Mouse (Mus musculus) layer of hippocampus, postnatal 25 days (tissue): Measurements from ENCODE around the gene Gm28305. TPM values are rescaled to one million over a fixed set of nuclear protein-coding genes. Genes with fewer than 3 reads are reported as not detected.

ENCODE experiments used
- DNase-seq, 2 experiments: peaks; one replicate each; pipeline ENCODE4 v3.0.0; 2022; ENCODE audit warnings: mixed read lengths in 2 of 2, low spot score in 1 of 2; ENCODE audit errors: extremely low spot score in 1 of 2
- total RNA-seq, 2 experiments: library from RNA; stranded (reverse); gene quantifications; 2 replicates each; pipeline ENCODE4 v1.2.3; 2021

Gene Gm28305
- not detected for total RNA-seq

DNA sequence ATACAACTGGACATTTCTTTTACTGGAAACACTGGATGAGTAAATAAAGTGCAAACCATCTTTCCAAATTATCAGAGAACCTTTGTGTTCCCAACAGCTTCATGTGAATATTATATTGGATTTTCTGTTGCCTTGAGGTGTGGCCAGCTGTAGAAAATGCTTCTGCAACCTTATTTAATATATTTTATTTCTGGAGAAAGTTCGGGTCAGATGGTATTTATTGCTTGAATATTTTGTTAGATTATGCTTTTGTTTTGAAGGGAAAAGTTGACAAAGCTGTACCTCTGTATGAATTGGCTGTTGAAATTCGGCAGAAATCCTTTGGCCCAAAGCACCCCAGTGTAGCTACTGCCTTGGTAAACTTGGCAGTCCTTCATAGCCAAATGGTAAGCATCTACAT lies at the start of gene Gm28305:
Gene Gm28305 (plus strand): TSS at position 301 of the 400 bp plus-strand sequence.
- no peak for DNase-seq

GRCm38 (mm10) chr9:103996496-103996895 lies 44.0 kb upstream of the Gm28305 start:
- DNase-seq, result peak in 1 of 2 experiments; percentile 73

DNA sequence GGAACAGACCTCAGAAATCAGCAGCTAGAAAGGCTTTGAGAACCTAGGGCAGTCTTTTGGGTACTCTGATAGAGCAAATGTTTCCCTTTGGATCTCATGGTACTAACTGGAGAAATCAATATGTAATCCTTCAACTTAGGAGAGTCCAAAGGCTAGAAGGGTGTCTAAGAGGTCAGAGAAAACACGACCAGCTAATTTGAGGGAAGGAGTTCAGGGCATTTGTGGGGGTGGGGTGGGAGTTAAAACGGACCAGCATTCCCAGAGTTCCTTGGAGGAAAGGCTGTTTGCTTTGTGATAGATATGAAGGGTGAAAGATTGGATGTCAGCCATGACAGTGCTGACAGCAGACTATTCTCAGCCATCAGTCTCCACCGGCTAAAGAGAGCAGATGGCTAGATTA lies 39.9 kb upstream of the Gm28305 start:
- no peak for DNase-seq

DNA sequence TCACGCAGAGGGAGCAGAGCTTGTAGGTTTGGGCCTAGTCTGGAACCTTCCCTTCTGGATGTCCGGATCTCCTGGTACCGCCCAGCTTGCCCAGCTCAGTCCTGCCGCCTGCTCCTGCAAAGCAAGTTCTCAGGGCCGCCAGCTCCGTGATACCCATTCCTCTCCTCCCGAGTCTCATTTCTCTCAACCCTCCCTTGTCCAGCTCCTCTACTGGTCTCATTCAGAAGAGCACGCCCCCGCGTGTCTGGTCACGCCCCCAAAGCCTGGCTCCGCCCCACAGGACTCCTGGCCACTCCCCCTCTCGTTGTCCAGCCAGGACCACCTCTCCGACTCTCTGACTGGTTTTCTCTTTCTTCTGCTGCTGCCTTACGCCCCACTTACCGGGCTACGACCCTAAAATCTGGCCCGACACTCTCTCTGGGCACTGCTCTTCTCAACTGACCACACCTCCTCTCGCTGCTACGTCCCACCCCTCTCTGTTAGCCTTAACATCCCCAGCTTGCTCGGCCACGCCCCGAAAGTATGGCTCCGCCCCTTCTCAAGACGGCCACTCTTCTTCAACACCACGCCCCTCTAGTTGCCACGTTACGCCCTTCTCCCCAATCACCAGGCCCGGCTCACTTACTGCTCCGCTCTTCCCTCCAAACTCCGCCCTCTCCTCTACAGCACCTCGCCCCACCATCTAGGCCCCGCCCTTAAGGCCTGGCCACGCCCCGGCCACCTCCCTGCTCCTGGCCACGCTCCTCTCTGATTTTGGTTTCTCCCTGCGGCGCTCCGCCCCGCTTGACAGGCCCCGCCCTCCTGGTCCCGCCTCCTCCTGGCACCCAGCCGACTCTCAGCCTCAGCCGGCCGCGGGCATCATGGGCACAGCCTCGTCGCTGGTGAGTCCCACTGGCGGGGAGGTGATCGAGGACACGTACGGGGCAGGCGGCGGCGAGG lies 38.3 kb upstream of the Gm28305 start, which contains the start of gene Nphp3:
Gene Nphp3 (plus strand): TSS at position 624 of the 939 bp plus-strand sequence.
- DNase-seq, result peak; percentile 94 to 96

DNA sequence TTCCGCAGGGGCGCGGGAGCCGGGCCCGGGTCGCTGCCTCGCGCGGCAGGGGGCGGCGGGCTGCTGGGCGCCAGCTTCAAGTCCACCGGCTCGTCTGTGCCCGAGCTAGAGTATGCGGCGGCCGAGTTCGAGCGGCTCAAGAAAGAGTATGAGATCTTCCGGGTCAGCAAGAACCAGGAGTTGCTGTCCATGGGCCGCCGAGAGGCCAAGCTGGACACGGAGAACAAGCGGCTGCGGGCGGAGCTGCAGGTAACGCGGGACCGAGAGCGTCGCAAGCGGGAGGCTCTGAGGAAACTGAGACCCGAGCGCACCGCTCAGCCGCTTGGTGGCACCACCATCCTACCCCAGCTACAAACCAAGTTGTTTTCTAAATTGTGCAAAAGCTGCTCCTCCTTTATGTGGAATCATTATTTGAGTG lies 37.5 kb upstream of the Gm28305 start:
- DNase-seq, result peak in 1 of 2 experiments; percentile 63

DNA sequence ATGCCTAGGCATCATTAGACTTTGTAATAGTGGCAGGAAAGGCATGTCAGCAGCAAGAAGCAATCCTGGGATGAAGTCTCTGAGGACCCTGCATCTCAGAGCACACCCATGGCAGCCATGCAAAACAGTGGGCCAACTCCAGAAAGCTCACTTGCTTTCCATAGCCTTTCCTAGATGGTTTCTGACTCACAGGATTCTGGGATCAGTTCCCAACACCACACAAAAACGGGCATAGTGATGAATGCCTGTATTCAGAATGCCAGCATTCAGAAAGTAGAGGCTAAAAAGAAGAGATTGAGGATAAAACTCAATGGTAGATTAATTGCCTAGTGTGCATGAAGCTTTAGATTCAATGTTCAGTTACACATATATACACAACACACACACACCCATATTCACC lies 25.9 kb upstream of the Gm28305 start:
- DNase-seq, result no peak

DNA sequence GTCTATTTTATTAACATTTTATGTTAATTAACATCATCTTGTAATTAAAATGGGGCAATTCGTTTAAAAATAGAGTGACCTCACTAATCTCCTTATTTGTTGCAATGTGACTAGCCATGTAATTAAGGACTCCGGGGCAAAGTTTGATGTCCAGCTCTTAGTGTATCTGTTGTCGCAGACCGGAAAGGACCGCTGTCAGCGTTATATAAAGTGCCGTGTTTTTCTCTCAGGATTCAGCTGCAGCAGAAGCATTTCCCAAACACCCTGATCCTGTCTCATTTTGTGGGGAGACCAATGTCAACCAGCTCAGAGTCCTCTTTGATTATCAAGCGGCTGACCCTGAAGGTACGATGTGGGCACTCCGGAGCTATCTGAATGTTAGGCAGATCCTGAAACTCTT lies 19.4 kb upstream of the Gm28305 start:
- DNase-seq, result no peak

DNA sequence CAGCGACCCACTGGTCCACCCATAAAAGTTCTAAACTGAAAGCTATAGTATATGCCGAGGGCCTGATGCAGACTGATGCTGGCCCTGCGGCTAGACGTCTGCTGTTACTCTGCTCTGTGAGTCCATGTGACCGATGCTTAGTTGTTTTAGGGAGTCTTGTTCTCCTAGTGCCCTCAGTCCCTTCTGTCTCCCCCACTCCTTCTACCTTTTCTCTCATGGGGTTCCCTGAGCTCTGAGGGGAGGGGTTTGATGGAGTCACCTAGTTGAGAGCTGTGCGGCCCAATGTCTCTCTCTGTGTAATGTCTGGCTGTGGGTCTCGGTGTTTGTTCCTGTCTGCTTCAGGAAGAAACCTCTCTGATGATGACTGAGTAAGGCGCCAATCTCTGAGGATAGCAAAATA lies 13.3 kb upstream of the Gm28305 start:
- no peak for DNase-seq

GRCm38 (mm10) chr9:104029861-104030260 lies 10.6 kb upstream of the Gm28305 start:
- DNase-seq, result no peak

DNA sequence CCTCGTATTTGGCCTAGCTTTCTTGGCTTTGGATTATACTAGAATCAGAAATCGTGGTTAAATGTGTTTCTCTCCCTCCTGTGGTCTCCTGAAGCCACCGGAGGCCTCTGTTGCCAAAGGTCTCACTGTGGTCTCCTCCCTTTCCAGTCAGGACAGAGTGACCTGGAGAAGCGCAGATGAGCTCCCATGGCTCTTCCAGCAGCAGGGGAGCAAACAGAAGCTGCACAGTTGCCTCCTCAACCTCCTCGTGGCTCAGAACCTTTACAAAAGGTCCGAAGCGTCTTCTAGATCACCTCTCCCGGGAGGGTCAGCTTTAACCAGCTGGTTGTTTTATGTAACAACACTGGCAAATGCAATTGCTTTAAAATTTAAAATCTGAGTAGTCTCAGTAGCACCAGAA lies 6.2 kb upstream of the Gm28305 start:
- DNase-seq, result no peak

DNA sequence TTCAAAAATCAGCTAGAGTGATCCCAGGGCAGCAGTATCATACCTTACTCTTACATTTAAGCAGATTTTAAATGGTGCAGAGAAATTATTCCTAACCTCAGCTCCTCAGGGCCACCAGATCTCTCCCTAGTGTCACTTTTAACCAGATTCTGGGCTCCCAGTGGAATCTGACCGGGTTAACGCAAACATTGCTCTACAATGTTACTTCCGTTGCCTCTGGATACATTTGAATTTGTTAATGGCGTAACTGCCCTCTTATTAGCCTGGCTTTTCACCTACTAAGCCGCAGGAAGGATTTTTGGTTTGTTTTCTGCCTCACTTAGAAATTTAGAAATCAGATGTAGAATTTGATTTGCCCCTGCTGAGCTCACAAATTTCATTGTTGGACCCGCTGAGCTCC lies 5.7 kb upstream of the Gm28305 start:
- no peak for DNase-seq

DNA sequence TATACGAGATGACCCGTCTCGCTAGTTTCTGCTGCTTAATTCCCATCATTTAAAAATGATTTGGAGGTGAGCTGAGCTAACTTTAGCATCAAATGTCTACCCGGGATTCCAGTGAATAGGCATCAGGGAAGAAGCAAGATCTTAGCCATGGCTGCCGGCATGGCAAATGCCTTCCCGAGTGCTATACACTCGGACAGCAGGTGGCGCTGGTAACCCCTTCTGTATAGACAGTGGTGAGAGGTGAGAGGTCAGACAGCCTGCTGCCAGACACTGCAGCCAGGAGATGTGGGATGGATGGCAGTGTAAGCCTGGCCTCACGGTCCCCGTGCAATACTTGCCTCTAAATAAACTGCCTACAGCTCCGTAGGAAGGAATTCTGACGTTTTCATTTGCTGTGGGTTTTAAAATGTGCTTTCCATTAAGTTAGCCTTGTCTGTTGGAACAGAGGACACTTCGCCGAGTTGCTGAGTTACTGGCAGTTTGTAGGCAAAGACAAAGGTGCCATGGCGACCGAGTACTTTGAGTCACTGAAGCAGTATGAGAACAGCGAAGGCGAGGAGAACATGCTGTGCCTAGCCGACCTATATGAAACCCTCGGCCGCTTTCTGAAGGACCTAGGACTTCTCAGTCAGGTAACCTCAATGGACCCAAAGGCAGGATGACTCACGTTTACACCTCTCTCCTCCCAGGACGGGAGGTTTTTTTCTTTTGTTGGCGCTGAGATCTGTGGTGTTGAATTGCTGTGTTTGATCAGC lies 5.0 kb upstream of the Gm28305 start:
- peak; percentile 38 to 83 for DNase-seq

- DNase-seq, result no peak
Measured at GRCm38 (mm10) chr9:104038266-104038665, 2.2 kb upstream of the Gm28305 start.

DNA sequence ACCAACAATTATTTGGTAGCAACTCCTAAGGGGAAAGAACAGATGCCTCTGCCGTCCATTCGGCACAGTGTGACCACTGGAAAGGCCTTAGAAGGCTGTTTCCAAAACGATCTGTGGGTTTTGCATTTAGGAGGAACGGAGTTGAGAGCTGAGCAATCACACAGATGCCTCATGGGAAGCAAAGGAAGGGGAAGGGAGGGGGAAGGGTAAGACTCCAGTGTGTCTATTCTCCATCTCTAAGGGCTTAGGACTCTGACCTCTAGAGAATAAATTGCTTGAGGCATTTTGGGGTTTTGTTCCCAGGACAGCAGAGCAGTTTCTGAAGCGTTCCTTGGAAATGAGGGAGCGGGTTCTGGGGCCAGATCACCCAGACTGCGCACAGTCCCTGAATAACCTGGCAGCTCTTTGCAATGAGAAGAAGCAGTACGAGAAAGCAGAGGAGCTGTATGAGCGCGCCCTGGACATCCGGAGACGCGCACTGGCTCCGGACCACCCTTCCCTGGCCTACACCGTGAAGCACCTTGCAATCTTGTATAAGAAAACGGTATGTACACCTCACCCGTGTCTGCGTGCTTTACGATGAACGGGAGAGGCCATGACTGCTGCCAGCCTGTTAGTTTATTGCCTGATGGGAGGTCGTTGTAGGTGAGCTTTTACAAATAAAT lies 1.3 kb upstream of the Gm28305 start:
- DNase-seq, result no peak

GRCm38 (mm10) chr9:104039742-104040141 lies 720 bp upstream of the Gm28305 start:
- DNase-seq, result no peak

- DNase-seq, result no peak
Measured at GRCm38 (mm10) chr9:104043676-104044075, 3.2 kb downstream of the Gm28305 start.

DNA sequence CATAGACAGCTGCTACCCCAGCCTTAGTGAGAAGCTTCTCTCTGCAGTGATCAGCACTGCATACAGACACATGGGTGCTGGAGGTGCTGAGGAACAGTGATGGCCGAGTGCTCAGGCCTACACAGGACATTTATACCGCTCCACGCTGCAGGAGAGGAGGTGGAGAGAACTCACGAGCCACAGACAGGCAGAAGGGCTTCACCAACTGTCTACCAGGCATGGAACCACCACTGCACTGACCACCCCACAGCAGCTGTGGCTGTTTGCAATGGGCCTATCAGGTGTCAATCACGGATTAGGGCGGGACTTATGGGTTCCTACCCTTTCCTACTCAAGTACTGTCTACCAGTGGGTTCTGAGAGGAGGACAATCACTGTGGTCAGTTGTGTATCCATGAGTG lies 10.6 kb downstream of the Gm28305 start:
- DNase-seq, result no peak

GRCm38 (mm10) chr9:104062430-104063243 lies 22.2 kb downstream of the Gm28305 start, which contains the start of gene Uba5:
TSS of gene Uba5 (minus strand) at chr9:104063134.
- DNase-seq, result peak; percentile 66

DNA sequence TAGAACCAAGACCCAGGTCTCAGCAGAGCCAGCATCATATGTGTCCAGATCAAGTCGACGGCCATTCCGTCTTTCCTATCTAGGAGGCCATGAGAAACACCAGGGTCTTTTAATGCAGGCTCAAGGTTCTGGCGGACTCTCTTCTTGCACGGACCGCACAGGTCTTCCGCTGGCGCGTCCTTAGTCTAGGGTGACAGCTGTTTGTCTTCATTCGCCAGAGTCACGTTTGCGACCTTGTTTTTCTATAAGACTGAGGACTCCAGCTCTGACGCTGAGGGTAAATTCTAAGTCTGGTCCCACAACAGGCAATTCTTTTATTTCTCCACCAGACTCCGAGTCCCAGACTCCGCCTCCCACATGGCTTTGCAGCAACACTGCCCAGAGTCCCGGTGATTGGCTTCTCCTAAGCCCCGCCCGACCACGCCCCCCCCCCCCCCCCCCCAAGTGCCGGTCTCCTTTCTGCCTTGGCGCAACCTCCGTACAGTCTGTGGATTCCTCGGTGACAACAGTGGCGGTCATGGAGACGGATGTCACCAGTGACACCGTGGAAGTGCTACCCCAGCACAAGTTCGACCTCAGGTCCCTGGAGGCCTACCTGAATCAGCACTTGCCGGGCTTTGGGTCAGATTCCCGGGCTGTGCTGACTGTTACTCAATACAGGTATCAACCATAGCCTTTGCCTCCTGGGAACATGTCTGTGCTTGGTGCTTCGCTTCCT lies 22.9 kb downstream of the Gm28305 start, which contains the start of gene Acad11:
Gene Acad11 (plus strand): TSS at position 134 of the 718 bp plus-strand sequence.
- peak; percentile 81 to 86 for DNase-seq
